Mouse (Mus musculus): ENCODE measurements at regions not wholly inside any gene's neighbourhood (a gene's known extent, or its start where the extent isn't known, plus 50 kb on each side); places are given as distances from the start of the nearest gene placed in this dataset.

DNA sequence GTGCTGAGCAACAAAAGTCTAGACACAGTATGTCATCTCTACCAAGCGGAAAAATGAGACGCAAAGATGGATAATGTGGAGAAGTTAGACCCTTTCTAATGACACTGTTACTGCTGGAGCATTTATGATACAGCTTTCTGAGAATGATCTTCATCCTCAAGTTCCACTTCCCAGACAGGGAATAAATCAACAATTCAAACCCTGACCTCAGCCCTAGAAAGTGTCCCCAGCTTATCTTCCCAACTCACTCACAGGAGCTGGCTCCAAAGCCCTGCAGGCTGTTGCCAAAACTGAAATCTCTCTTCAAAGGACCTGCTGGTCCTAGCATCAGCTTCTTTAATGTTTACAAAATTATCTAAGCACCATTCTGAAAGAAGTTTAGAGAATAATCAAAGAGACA lies 85.9 kb upstream of the Lmcd1 start:
- no peak overlapping the region for H3K4me2 ChIP-seq (ENCODE audit: low read depth)
- TF ChIP-seq MYOD1 (IDR thresholded peaks at IDR 0.05; ENCODE audit: control insufficient read depth in 1 of 3, insufficient read length in 2 of 3, low read depth in 2 of 3) (no peak), USF1 (IDR thresholded peaks at IDR 0.05; ENCODE audit: low read depth) (no peak), MAX (IDR thresholded peaks at IDR 0.05; ENCODE audit: low read depth) (no peak), POLR2AphosphoS2 (IDR thresholded peaks at IDR 0.05; ENCODE audit: insufficient read length, low read depth) (no peak), MYOG (IDR thresholded peaks at IDR 0.05; ENCODE audit: control insufficient read depth in 1 of 3, insufficient read depth in 1 of 3, insufficient read length in 2 of 3, low read depth in 2 of 3) (no peak), TCF3 (IDR thresholded peaks at IDR 0.05; ENCODE audit: insufficient read length, low read depth) (no peak)
- no peaks in the 10 kb centered on the region for H3K27me3 ChIP-seq (ENCODE audit: control insufficient read depth, insufficient read depth, insufficient read length)
- no peaks in the 10 kb centered on the region for H3K36me3 ChIP-seq (ENCODE audit: control insufficient read depth, insufficient read depth)
- H3ac ChIP-seq (ENCODE audit: control insufficient read depth, insufficient read length) = no peak overlapping the region
- no peak overlapping the region for H3K4me3 ChIP-seq
- H3K79me2 ChIP-seq (ENCODE audit: control insufficient read depth, insufficient read depth) = no peaks in the 10 kb centered on the region

DNA sequence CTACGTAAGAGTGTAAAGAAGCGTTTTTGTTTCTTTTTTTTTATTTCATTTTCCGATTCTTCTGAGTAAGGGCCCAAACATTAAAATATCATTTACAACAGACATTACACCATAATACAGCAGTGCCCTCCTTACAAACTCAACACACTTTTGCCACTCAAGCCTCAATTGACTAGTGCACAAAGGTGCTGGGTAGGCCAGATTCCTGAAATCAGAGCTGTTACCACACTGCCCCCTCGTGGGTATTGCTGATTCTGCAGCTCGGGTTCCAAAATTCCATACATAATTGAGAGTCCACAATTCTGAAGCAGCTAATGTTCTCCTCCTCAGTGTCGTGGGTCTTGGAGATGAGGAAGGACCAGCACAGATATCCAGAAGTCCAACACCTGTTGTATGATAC lies 82.5 kb upstream of the Lmcd1 start:
- no peaks in the 10 kb centered on the region for H3K36me3 ChIP-seq (ENCODE audit: control insufficient read depth, insufficient read depth)
- H3K4me3 ChIP-seq = no peak overlapping the region
- H3K79me2 ChIP-seq (ENCODE audit: control insufficient read depth, insufficient read depth) = no peaks in the 10 kb centered on the region
- H3ac ChIP-seq (ENCODE audit: control insufficient read depth, insufficient read length) = no peak overlapping the region
- no peak overlapping the region for H3K4me2 ChIP-seq (ENCODE audit: low read depth)
- TF ChIP-seq MYOG (IDR thresholded peaks at IDR 0.05; ENCODE audit: control insufficient read depth in 1 of 3, insufficient read depth in 1 of 3, insufficient read length in 2 of 3, low read depth in 2 of 3) = no peak
- no peak for TF ChIP-seq TCF3 (IDR thresholded peaks at IDR 0.05; ENCODE audit: insufficient read length, low read depth)
- no peak for TF ChIP-seq POLR2AphosphoS2 (IDR thresholded peaks at IDR 0.05; ENCODE audit: insufficient read length, low read depth)
- TF ChIP-seq TCF12 (IDR thresholded peaks at IDR 0.05; ENCODE audit: insufficient read depth, poor library complexity, severe bottlenecking) = no peak
- no peak for TF ChIP-seq MAX (IDR thresholded peaks at IDR 0.05; ENCODE audit: low read depth)
- no peak for TF ChIP-seq E2F4 (IDR thresholded peaks at IDR 0.05; ENCODE audit: insufficient read depth)
- no peak for TF ChIP-seq CEBPB (IDR thresholded peaks at IDR 0.05; ENCODE audit: insufficient read depth, poor library complexity, severe bottlenecking)
- TF ChIP-seq MYOD1 (IDR thresholded peaks at IDR 0.05; ENCODE audit: control insufficient read depth in 1 of 3, insufficient read length in 2 of 3, low read depth in 2 of 3) = no peak
- TF ChIP-seq POLR2A (IDR thresholded peaks at IDR 0.05; ENCODE audit: insufficient read length, low read depth) = no peak
- no peak for TF ChIP-seq SRF (IDR thresholded peaks at IDR 0.05; ENCODE audit: control insufficient read depth, insufficient read length, low read depth)
- TF ChIP-seq REST (IDR thresholded peaks at IDR 0.05; ENCODE audit: insufficient read depth, insufficient read length) = no peak
- H3K27me3 ChIP-seq (ENCODE audit: control insufficient read depth, insufficient read depth, insufficient read length) = no peaks in the 10 kb centered on the region

DNA sequence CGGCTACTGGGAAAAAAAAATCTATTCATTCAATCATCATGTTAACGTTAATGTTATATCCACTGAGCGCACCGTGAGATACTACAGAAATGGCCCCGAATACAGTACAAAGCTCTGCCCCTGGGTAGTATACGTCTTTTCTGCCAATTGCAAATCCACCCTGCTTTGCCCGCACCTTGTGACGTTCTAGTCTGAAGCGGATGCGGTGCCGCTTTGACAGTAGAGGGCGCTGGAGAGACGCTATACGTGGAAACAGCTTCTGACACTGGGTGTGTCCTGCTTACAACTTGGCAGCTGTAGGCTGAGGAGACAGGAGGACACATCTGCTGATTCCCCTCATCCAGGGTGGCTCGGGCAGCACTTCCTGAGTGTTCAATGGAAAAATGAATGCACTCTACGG lies 76.1 kb upstream of the Lmcd1 start:
- no peaks in the 10 kb centered on the region for H3K79me2 ChIP-seq (ENCODE audit: control insufficient read depth, insufficient read depth)
- TF ChIP-seq CEBPB (IDR thresholded peaks at IDR 0.05; ENCODE audit: insufficient read depth, poor library complexity, severe bottlenecking) (no peak), REST (IDR thresholded peaks at IDR 0.05; ENCODE audit: insufficient read depth, insufficient read length) (no peak), SRF (IDR thresholded peaks at IDR 0.05; ENCODE audit: control insufficient read depth, insufficient read length, low read depth) (no peak), MYOD1 (IDR thresholded peaks at IDR 0.05; ENCODE audit: control insufficient read depth in 1 of 3, insufficient read length in 2 of 3, low read depth in 2 of 3) (peak in 2 of 3 experiments; percentile 11 to 68), POLR2AphosphoS2 (IDR thresholded peaks at IDR 0.05; ENCODE audit: insufficient read length, low read depth) (no peak), MYOG (IDR thresholded peaks at IDR 0.05; ENCODE audit: control insufficient read depth in 1 of 3, insufficient read depth in 1 of 3, insufficient read length in 2 of 3, low read depth in 2 of 3) (peak in 1 of 3 experiments; percentile 30), TCF12 (IDR thresholded peaks at IDR 0.05; ENCODE audit: insufficient read depth, poor library complexity, severe bottlenecking) (no peak), TCF3 (IDR thresholded peaks at IDR 0.05; ENCODE audit: insufficient read length, low read depth) (no peak), USF1 (IDR thresholded peaks at IDR 0.05; ENCODE audit: low read depth) (no peak)
- H3K4me3 ChIP-seq = no peak overlapping the region
- H3K36me3 ChIP-seq (ENCODE audit: control insufficient read depth, insufficient read depth) = no peaks in the 10 kb centered on the region
- peaks cover 7% of the 10 kb centered on the region for H3K27me3 ChIP-seq (ENCODE audit: control insufficient read depth, insufficient read depth, insufficient read length)
- H3ac ChIP-seq (ENCODE audit: control insufficient read depth, insufficient read length) = no peak overlapping the region
- H3K4me2 ChIP-seq (ENCODE audit: low read depth) = peak overlapping the region; percentile 55

DNA sequence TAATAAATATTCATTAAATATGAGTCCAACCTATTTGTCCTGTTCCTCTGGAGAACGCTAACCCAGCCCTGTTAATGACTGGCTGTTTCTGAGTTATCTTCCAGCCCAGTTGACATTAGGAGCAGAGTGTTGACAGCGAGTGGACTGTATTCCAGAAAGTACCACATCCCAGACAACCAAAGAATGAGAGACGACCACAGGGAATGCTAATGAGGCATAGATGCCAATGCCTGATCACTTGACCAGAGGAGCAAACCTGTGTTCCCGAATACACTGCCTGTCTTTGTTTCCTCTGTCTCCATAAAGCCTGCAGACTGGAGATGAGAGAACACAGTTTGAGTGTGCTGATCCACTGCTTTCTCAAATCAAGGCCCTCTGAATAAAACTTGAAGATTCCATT lies 74.3 kb upstream of the Lmcd1 start:
- no peak overlapping the region for H3K4me2 ChIP-seq (ENCODE audit: low read depth)
- no peaks in the 10 kb centered on the region for H3K36me3 ChIP-seq (ENCODE audit: control insufficient read depth, insufficient read depth)
- H3K79me2 ChIP-seq (ENCODE audit: control insufficient read depth, insufficient read depth) = no peaks in the 10 kb centered on the region
- no peak overlapping the region for H3K4me3 ChIP-seq
- TF ChIP-seq SRF (IDR thresholded peaks at IDR 0.05; ENCODE audit: control insufficient read depth, insufficient read length, low read depth) (no peak), REST (IDR thresholded peaks at IDR 0.05; ENCODE audit: insufficient read depth, insufficient read length) (no peak), E2F4 (IDR thresholded peaks at IDR 0.05; ENCODE audit: insufficient read depth) (no peak), POLR2AphosphoS2 (IDR thresholded peaks at IDR 0.05; ENCODE audit: insufficient read length, low read depth) (no peak), MYOG (IDR thresholded peaks at IDR 0.05; ENCODE audit: control insufficient read depth in 1 of 3, insufficient read depth in 1 of 3, insufficient read length in 2 of 3, low read depth in 2 of 3) (no peak), TCF12 (IDR thresholded peaks at IDR 0.05; ENCODE audit: insufficient read depth, poor library complexity, severe bottlenecking) (no peak), MYOD1 (IDR thresholded peaks at IDR 0.05; ENCODE audit: control insufficient read depth in 1 of 3, insufficient read length in 2 of 3, low read depth in 2 of 3) (no peak), POLR2A (IDR thresholded peaks at IDR 0.05; ENCODE audit: insufficient read length, low read depth) (no peak), TCF3 (IDR thresholded peaks at IDR 0.05; ENCODE audit: insufficient read length, low read depth) (no peak), CEBPB (IDR thresholded peaks at IDR 0.05; ENCODE audit: insufficient read depth, poor library complexity, severe bottlenecking) (no peak), MAX (IDR thresholded peaks at IDR 0.05; ENCODE audit: low read depth) (no peak)
- H3ac ChIP-seq (ENCODE audit: control insufficient read depth, insufficient read length) = no peak overlapping the region
- H3K27me3 ChIP-seq (ENCODE audit: control insufficient read depth, insufficient read depth, insufficient read length) = peaks cover 7% of the 10 kb centered on the region

DNA sequence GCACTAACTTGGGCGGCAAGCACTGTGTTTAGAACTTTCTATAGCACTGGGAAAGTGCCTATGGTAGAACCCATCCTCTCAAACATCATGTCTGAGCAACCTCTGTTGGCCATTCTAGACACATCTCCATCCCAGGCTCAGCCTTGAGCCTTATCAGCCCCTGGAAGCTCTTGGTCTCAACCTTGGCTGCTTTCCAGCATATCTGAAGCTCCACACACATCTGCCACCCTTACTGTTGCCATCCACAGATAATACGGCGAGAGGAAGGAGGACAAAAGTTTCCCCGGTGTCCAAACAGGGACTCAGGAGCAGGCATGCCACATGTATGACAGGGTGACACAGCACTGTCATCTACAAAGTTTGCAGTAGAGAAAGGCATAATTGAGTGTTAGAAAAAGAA lies 71.4 kb upstream of the Lmcd1 start:
- Histone ChIP-seq H3K36me3 (ENCODE audit: control insufficient read depth, insufficient read depth) (no peaks in the 10 kb centered on the region), H3K4me3 (no peak overlapping the region), H3K4me2 (ENCODE audit: low read depth) (no peak overlapping the region), H3K27me3 (ENCODE audit: control insufficient read depth, insufficient read depth, insufficient read length) (peaks cover 14% of the 10 kb centered on the region), H3ac (ENCODE audit: control insufficient read depth, insufficient read length) (no peak overlapping the region), H3K79me2 (ENCODE audit: control insufficient read depth, insufficient read depth) (no peaks in the 10 kb centered on the region)
- TF ChIP-seq MAX (IDR thresholded peaks at IDR 0.05; ENCODE audit: low read depth) (no peak), USF1 (IDR thresholded peaks at IDR 0.05; ENCODE audit: low read depth) (no peak), TCF3 (IDR thresholded peaks at IDR 0.05; ENCODE audit: insufficient read length, low read depth) (no peak), POLR2A (IDR thresholded peaks at IDR 0.05; ENCODE audit: insufficient read length, low read depth) (no peak), POLR2AphosphoS2 (IDR thresholded peaks at IDR 0.05; ENCODE audit: insufficient read length, low read depth) (no peak), MYOG (IDR thresholded peaks at IDR 0.05; ENCODE audit: control insufficient read depth in 1 of 3, insufficient read depth in 1 of 3, insufficient read length in 2 of 3, low read depth in 2 of 3) (no peak), TCF12 (IDR thresholded peaks at IDR 0.05; ENCODE audit: insufficient read depth, poor library complexity, severe bottlenecking) (no peak), SRF (IDR thresholded peaks at IDR 0.05; ENCODE audit: control insufficient read depth, insufficient read length, low read depth) (no peak), CEBPB (IDR thresholded peaks at IDR 0.05; ENCODE audit: insufficient read depth, poor library complexity, severe bottlenecking) (no peak), MYOD1 (IDR thresholded peaks at IDR 0.05; ENCODE audit: control insufficient read depth in 1 of 3, insufficient read length in 2 of 3, low read depth in 2 of 3) (no peak), E2F4 (IDR thresholded peaks at IDR 0.05; ENCODE audit: insufficient read depth) (no peak)
